Mouse (Mus musculus): Measurements from ENCODE around the gene Vmp1.

DNA sequence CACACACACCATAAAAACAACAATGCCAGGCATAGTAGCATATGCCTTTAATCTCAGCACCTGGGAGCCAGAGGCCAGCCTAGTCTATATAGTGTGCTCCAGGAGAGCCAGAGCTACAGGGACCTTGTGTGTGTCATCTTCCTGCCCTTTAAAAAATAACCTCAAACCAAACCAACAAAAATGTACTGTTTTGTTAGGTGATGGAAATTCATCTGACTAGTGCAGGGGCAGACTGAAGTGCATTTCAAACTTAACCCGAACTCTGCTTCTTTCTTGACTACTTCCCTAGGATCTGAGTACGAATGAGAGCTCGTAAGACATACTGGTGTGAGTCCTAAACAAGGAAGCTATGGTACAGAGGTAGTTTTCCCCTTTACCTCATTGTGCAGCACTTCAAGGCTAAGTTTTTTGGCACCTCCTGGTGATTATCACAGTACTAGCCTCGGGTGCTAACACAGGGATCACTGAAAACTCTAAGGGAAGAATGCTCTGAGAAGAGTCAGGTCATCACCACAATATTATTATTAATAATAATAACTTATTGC, 92.3 kb downstream of the Vmp1 start:
- no peak for TF ChIP-seq CTCF (IDR thresholded peaks at IDR 0.05; ENCODE audit: low read depth)
- TF ChIP-seq EP300 (optimal IDR thresholded peaks at IDR 0.05) = no peak

All from stomach, postnatal 0 days (tissue).